Mouse (Mus musculus): ENCODE data around the gene Tnfrsf13b. TPM values are rescaled to one million over a fixed set of nuclear protein-coding genes. Genes with fewer than 3 reads are reported as not detected.
"Not testable (repeated sequence)": the region's sequence is repeated elsewhere in the genome, so short reads cannot be mapped to it uniquely, and the experiment has no call there.

Gene Tnfrsf13b
- total RNA-seq, 2 experiments from 2014 or later, result 0.99 to 1.4 TPM

DNA sequence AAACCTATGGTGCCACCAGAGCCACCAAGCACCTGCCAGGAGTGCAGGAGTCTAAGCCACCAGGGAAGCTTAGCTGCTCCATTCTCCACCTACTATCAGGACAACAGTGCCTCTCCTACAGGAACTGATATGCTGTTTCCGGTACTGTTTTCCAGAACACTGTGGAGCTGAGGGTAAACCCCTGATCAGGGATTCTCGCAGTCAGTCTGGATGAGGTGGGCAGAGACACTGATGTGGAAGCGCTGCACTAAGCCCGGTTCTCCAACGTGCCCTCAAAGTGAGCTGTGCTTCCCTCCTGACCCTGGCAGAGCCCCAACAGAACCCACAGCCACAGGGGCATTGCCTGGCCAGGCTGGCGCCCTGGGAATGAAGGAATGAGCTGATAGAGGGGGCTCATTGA is 37.8 kb downstream of the Tnfrsf13b start:
- no peak for DNase-seq (ENCODE audit: low spot score in 2 of 2)

GRCm38 (mm10) chr11:61164881-61165280 is 38.3 kb downstream of the Tnfrsf13b start:
- no peak for DNase-seq (ENCODE audit: low spot score in 2 of 2)

- DNase-seq (ENCODE audit: low spot score in 2 of 2), result no peak
Observed at GRCm38 (mm10) chr11:61170184-61170583, 43.6 kb downstream of the Tnfrsf13b start.

DNA sequence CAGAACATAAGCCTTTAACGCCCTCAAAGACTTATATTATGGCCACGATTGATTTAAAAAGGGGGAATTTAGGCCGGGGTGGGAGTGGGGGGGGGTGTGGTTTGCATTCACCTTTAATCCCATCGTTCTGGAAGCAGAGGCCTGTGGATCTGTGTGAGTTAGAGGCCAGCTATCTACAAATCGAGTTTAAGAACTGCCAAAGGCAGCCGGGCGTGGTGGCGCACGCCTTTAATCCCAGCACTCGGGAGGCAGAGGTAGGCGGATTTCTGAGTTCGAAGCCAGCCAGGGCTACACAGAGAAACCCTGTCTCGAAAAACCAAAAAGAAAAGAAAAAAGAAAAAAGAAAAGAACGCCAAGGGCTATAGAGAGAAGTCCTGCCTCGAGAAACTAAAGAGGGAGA is 46.9 kb downstream of the Tnfrsf13b start:
- DNase-seq (ENCODE audit: low spot score in 2 of 2), result not testable (repeated sequence)

DNA sequence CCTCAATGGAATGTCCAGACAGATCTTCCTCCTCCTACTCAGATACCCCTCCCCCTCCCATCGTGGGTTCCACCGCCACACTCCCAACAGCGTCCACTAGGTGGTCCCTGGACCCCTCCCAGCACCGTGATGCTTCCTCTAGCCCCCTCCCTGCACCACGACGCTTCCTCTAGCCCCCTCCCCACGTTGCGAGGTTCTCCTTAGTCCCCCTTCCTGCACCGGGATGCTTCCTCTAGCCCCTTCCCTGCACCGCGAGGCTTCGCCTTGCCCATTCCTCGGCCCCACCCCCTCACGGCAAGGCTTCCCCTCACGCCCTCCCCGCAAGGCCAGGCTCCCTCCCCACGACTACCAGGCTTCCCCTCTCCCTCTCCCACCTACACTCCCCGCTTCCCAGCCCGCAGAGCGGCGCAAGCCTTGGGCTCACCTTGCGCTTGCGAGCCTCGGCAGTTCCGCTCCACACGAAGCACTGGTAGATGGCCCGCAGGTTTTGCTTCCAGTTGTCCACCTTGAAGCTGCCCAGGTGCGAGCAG is 47.8 kb downstream of the Tnfrsf13b start:
- peak; percentile 61 to 66 for DNase-seq (ENCODE audit: low spot score in 2 of 2)

- peak; percentile 100 for DNase-seq (ENCODE audit: low spot score in 2 of 2)
Observed at GRCm38 (mm10) chr11:61174821-61175658, 48.5 kb downstream of the Tnfrsf13b start, which contains the start of gene Usp22. Gene Usp22 (minus strand): TSS chr11:61175055.

- DNase-seq (ENCODE audit: low spot score in 2 of 2), result no peak
Observed at GRCm38 (mm10) chr11:61175778-61176177, 49.2 kb downstream of the Tnfrsf13b start.

DNA sequence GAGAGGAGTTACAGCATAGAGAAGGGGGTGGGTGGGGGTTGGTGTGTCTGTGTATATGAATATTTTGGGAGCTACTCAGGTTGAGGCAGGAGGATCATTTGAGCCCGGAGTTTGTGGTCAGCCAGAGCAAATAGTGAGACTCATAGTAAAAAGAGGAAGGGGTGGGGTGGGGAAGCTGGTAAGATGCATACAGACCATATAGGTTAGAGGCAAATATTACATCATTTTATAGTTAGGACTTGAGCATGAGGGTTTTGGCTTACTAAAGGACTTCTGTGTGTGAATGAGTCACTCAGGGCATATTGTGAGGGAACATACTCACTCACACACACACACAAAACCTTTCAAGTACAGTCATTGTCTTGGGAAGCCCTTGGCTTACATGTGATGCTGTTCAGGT is 49.8 kb downstream of the Tnfrsf13b start:
- DNase-seq (ENCODE audit: low spot score in 2 of 2), result no peak

DNA sequence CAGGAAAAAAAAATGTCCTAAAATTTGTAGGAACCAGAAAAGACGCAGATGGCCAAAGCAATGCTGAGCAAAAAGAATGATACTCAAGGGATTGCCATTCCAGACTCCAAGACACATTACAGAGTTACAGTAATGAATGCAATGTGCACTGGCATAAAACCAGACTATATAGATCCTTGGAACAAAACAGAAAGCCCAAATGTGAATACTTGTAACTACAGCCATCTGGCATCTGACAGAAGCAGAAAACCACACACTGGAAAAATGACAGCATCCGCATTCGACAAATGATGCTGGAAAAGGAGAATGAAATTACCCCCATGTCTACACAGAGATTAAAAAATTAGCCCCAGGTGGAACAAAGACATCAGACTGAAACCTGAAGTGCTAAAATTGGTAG is 53.8 kb downstream of the Tnfrsf13b start:
- DNase-seq (ENCODE audit: low spot score in 2 of 2), result peak in 1 of 2 experiments; percentile 58

DNA sequence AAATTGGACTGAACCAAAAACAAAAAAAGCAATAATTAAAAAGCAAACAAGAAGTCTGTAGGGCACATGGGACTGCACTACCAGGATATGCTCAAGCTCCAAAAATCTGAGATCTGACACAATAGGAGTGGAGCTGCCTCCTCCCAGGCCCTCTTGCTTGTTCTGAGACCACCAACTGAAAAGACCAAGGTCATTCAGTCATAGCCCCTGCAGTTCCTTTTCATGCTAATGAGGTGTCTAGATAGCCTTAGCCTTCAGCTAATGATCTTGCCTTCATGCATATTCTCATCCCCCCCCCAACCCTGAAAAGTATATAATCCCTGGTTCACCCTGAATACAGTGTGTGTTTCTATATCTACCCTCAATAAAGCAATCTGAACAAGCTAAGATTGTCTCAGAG is 55.1 kb downstream of the Tnfrsf13b start:
- DNase-seq (ENCODE audit: low spot score in 2 of 2), result no peak

DNA sequence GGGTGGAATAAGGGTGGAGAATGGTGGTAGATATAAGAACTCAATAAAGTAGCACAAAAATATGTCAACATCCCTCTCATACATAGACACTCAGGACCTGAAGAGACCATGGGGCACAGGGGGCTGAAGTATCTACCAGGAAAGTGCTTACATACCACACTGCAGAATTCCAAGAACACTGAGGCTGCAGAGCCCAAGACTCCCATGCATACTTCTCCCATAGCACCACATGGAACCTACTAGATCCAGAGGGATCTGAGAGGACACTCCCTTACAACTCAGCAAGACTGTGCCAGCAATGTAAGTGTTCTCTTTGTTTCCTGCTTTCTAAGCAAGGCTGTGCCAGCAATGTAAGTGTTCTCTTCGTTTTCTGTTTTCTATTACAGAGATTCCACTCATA is 57.3 kb downstream of the Tnfrsf13b start:
- no peak for DNase-seq (ENCODE audit: low spot score in 2 of 2)

GRCm38 (mm10) chr11:61190776-61191175 is 64.2 kb downstream of the Tnfrsf13b start:
- no peak for DNase-seq (ENCODE audit: low spot score in 2 of 2)

GRCm38 (mm10) chr11:61192123-61192522 is 65.6 kb downstream of the Tnfrsf13b start:
- not testable (repeated sequence) for DNase-seq (ENCODE audit: low spot score in 2 of 2)

DNA sequence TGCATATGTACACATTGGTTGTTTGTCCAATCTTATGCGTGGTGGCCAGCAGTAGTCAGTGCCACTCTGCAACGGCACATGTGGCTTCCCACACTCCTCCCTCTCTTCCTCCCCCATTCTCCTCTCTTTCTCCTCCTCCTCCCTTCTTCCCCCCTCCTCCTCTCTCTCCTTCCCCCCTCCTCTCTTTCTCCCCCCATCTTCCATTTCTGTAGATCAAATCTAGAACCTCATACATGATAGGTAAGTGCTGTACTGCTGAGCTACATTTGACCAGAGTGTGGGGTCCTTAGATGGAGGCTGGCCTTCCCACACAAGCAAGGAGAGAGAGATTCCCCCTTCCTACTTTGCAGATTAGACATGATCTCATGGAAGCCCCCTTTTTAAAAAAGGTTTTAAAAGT is 66.2 kb downstream of the Tnfrsf13b start:
- no peak for DNase-seq (ENCODE audit: low spot score in 2 of 2)

GRCm38 (mm10) chr11:61193392-61193791 is 66.8 kb downstream of the Tnfrsf13b start:
- peak; percentile 81 to 83 for DNase-seq (ENCODE audit: low spot score in 2 of 2)

DNA sequence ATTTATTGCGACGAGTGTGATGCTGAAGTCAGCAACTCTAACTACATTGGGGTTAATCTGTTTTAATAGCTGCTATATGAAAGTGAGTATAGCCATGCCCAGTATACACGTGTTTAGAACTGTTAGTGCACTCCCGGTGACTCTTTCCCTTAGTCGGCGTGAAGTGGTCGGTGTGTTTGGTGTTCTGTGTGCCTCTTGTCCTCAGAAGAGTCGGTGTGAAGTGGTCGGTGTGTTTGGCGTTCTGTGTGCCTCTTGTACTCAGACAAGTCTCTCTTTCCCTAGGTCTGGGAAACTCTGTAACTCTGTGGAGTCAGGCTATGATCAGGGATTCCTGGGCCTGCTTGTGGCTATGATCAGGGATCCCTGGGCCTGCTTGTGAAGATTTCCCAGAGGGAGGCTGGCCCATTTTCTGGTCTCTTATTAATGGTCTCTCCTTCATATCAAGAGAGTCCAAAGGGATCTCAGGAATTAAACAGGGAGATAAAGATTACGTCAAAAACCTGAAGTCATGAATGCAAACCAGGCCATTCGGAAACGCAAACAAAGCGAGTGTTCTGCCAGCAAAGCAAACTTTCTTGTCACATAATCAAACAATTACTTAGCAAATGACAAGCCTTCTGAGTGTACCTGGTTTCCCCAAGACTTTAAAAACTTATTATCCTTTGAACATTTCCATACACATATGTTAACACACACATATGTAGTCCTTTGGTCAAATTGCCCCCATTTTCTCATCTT is 70.2 kb downstream of the Tnfrsf13b start:
- no peak for DNase-seq (ENCODE audit: low spot score in 2 of 2)

DNA sequence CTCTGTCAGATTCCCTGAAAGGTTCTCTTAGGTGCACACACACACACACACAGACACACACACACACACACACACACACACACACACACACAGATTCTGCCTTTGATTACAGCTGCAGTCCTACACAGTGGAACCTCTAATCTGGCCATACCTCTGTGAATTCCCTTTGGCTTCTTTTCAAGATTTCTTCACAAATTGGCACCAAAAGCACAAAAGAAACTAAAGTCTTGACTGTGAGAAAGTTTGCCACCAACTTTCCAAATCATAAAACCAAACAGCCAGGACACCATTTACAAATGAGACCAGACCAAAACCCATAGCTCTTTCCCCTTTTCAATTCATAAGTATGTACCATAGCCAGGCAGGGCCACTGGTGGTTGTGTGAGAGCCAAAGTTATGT is 71.4 kb downstream of the Tnfrsf13b start:
- no peak for DNase-seq (ENCODE audit: low spot score in 2 of 2)

Other genes with a start within 250 kb of the Tnfrsf13b start
- 10 to 100 TPM; 24.7 to 25.7 TPM for gene Tmem11, start 247.5 kb upstream of the Tnfrsf13b start, total RNA-seq (2021)
- 10 to 100 TPM; 12.6 to 13.0 TPM for gene Natd1, start 212.0 kb upstream of the Tnfrsf13b start, total RNA-seq (2021)
- 10 to 100 TPM; 12.8 to 17.0 TPM for gene Map2k3, start 194.7 kb upstream of the Tnfrsf13b start, total RNA-seq (2021)
- gene Kcnj12, start 104.2 kb upstream of the Tnfrsf13b start, total RNA-seq (2021), result 1 to 10 TPM; 7.1 to 8.0 TPM
- gene Usp22, start 48.3 kb downstream of the Tnfrsf13b start, total RNA-seq (2021), result 100 to 1,000 TPM; 319 to 320 TPM
- under 1 TPM; 0.81 to 0.95 TPM for gene Aldh3a1, start 80.8 kb downstream of the Tnfrsf13b start, total RNA-seq (2021)
- gene Aldh3a2, start 140.7 kb downstream of the Tnfrsf13b start, total RNA-seq (2021), result 10 to 100 TPM; 54.5 to 57.5 TPM
- gene Slc47a2, start 216.1 kb downstream of the Tnfrsf13b start, total RNA-seq (2021), result under 1 TPM in 1 of 2 experiments, not detected in 1; 0.17 TPM

Data from layer of hippocampus, postnatal 14 days (tissue).